Mouse (Mus musculus): ENCODE measurements at regions not wholly inside any gene's neighbourhood (a gene's known extent, or its start where the extent isn't known, plus 50 kb on each side); places are given as distances from the start of the nearest gene placed in this dataset.

GRCm38 (mm10) chr16:39284484-39284883, 392.0 kb downstream of the Igsf11 start:
- DNase-seq (ENCODE audit: low spot score), result peak; percentile 11

- no peak for DNase-seq (ENCODE audit: low spot score)
These were observed 392.7 kb downstream of the Igsf11 start for GRCm38 (mm10) chr16:39285028-39285744.

- DNase-seq (ENCODE audit: low spot score), result no peak
These were observed 394.5 kb downstream of the Igsf11 start for GRCm38 (mm10) chr16:39286797-39287565.

GRCm38 (mm10) chr16:39298856-39299255, 406.4 kb downstream of the Igsf11 start:
- no peak for DNase-seq (ENCODE audit: low spot score)

- DNase-seq (ENCODE audit: low spot score), result no peak
These were observed 410.5 kb downstream of the Igsf11 start for GRCm38 (mm10) chr16:39302902-39303361.

- DNase-seq (ENCODE audit: low spot score), result no peak
These were observed 410.9 kb downstream of the Igsf11 start for GRCm38 (mm10) chr16:39303371-39303770.

GRCm38 (mm10) chr16:39307951-39308350, 415.5 kb downstream of the Igsf11 start:
- DNase-seq (ENCODE audit: low spot score), result no peak

GRCm38 (mm10) chr16:39316752-39317594, 424.5 kb downstream of the Igsf11 start:
- peak; percentile 33 for DNase-seq (ENCODE audit: low spot score)

- DNase-seq (ENCODE audit: low spot score), result no peak
These were observed 433.2 kb downstream of the Igsf11 start for GRCm38 (mm10) chr16:39325627-39326026.

GRCm38 (mm10) chr16:39363657-39364056, 471.2 kb downstream of the Igsf11 start:
- DNase-seq (ENCODE audit: low spot score), result no peak

GRCm38 (mm10) chr16:39368276-39368675, 475.8 kb downstream of the Igsf11 start:
- no peak for DNase-seq (ENCODE audit: low spot score)

- DNase-seq (ENCODE audit: low spot score), result no peak
These were observed 482.1 kb downstream of the Igsf11 start for GRCm38 (mm10) chr16:39374616-39375015.

- DNase-seq (ENCODE audit: low spot score), result no peak
These were observed 487.5 kb downstream of the Igsf11 start for GRCm38 (mm10) chr16:39379959-39380358.

GRCm38 (mm10) chr16:39389943-39390342, 497.5 kb downstream of the Igsf11 start:
- no peak for DNase-seq (ENCODE audit: low spot score)

- no peak for DNase-seq (ENCODE audit: low spot score)
These were observed 498.2 kb downstream of the Igsf11 start for GRCm38 (mm10) chr16:39390626-39391025.

GRCm38 (mm10) chr16:39402101-39402749, 509.8 kb downstream of the Igsf11 start:
- no peak for DNase-seq (ENCODE audit: low spot score)

- DNase-seq (ENCODE audit: low spot score), result no peak
These were observed 539.1 kb downstream of the Igsf11 start for GRCm38 (mm10) chr16:39431581-39431980.

- DNase-seq (ENCODE audit: low spot score), result no peak
These were observed 538.4 kb upstream of the Lsamp start for GRCm38 (mm10) chr16:39445740-39446139.

- DNase-seq (ENCODE audit: low spot score), result no peak
These were observed 530.6 kb upstream of the Lsamp start for GRCm38 (mm10) chr16:39453400-39454138.
